Mouse (Mus musculus): Measurements from ENCODE around the gene Plpp6.

DNA sequence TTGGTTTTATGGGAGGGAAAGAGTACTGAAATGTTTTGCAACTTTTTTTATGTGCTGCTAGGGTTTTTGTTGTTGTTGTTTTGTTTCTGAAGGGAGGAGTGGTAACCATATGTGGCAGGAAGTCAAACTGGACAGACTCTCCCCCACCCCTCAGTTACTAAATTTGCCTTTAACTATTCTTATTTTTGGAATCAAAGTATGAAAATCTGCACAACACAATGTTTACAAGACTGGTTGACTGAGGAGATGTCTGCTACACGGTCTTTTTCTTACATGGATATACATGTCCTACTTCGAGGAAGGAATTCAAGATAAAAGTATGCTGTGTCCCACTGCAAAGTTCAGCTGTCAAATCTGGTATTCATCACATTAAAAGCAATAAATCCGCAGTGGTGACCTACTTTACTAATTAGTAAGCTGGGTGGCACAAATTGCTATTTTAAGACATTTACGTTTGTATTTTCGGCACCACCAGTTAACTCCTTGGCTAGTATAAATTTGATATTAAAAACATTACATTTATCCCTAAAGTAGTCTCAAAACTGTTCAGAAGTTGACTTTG, 52.5 kb downstream of the Plpp6 start:
- TF ChIP-seq CTCF (IDR thresholded peaks at IDR 0.05; ENCODE audit: insufficient read depth, low read length) (no peak), POLR2A (IDR thresholded peaks at IDR 0.05; ENCODE audit: borderline replicate concordance, extremely low read depth, low read depth, low read length) (no peak)
